Mouse (Mus musculus): ENCODE data around the gene Sgk2.

Sgk2 gene

DNA sequence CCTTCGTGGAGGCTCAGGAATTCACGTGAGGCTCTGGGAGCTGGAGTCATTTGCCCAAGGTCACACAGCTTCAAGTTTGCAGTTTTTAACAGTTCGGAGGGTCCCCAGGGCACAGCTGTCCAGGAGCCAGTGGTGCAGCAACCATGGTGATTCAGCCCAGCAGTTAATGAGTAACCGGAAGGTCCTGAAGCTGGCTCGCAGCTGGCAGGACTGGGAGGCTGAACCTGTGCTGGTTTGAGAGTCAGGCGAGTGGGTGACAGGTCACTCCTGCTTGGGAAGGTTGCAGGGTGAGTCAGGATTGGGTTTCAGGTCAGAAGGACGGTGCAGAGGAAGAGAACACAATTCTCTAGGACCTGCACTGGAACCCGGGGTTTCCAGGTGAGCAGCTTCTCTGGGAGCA, at the start of gene Sgk2:
TSS of gene Sgk2 (plus strand) at position 113 of the 400 bp plus-strand sequence.
- DNase-seq (ENCODE audit: low read depth): no peak

DNA sequence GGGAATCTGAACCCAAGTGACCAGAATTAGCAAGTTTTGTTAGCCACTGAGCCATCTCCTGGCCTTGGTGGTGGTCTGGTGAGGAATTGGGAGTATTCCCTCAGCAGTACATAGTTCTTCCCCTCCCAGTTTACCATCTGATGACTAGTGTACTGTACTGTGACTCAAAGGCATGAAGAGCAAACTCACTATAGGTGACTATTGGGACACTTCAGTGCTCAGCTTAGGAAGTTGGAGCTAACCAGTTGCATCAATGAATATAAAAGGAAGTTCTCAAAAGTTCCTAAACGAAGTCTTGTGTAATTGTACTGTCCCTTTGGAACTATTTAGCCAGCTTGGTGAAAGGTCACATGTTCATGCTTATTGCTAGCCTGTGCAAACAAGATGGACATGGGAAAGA, 47.6 kb upstream of the Sgk2 start:
- no peak for DNase-seq (ENCODE audit: low read depth)

DNA sequence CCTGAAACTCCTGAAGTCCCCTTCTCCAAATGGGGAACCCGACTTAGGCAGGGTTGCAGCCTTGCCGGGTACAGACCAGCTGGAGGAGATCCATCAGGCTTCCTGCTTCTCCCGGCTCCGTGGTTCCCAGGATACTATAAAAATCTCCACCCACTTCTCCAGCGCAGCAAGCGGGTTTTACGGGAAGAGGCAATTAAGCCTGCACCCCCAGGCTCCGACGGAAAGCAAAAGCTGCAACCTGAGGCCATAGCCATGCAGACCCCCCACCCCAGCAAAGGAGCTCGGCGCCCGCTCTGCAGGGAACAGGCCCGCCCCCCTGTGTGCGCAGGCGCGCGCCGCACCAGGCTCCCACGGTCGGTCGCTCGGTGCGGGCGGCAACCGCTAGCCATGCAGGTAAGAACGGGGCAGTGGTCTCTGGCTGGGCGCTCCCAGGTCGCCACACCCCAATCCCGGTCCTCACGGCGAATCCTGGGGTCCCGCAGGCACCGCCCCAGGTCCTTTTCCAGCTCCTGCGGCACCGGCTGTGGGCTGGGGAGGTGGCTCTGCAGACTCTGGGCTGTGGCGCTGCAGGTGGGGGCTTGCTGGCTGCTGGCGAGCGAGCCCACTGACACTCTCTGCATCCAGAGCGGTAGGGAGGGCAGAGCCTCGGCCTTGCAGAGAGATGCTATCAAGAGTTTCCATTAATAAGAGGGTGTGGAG, 43.8 kb upstream of the Sgk2 start, which contains the start of gene L3mbtl1:
TSS of gene L3mbtl1 (plus strand) at position 325 of the 699 bp plus-strand sequence.
- no peak for DNase-seq (ENCODE audit: low read depth)

DNA sequence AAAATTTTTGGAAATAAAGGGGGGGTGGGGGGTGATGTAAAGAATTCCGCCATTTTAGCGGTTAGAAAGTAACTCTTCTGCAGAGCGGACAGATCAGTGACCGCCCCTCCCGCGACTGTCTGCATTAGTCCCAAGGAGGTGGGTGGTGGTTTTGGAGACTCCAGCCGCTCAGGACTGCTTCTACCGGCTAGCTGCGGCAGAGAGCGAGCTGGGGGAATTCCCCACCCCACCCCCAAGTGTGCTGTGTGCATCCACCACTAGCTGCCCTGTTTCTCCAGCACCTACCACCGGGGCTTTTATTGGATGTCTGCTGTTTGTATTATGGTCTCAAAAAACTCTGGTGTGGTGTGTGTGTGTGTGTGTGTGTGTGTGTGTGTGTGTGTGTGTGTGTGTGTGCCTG, 43.2 kb upstream of the Sgk2 start:
- DNase-seq (ENCODE audit: low read depth): no peak

DNA sequence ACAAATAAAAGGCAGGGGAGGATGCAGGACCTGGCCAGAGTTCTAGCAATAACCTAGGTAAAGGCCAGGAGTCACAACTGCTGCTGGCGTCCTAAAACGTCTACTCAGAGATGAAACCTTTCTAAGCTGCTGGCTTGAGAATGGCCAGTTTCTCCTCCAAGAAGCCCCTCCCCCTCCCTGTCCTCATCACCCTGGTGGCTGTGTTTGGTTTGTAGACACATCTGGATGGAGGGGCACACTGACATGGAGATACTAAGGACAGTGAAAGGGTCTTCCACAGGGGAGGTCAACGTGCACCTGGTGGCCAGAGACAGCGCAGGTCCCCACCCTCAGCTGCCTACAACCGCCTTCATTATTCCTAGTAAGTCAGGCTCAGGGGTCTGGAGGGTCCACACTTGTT, 40.2 kb upstream of the Sgk2 start:
- no peak for DNase-seq (ENCODE audit: low read depth)

DNA sequence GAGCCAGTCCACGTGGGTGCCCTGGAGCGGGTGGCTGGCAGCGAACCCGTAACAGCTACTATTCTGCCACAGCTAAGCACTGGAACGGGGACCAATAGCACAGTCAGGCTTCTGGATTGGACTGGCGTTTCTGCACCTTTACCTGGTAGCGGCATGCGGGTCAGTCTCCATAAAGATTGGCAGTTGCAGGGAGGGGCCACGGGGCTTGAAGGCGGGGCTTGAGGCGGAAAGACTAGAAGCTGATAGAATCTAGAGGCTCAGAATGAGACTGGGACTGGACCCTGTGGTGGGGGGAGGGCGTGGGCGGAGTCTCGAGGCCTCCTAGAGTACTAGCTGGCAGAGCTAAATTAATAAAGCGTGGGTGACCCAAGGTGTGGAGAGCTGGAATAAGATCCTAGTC, 39.4 kb upstream of the Sgk2 start:
- DNase-seq (ENCODE audit: low read depth): no peak

DNA sequence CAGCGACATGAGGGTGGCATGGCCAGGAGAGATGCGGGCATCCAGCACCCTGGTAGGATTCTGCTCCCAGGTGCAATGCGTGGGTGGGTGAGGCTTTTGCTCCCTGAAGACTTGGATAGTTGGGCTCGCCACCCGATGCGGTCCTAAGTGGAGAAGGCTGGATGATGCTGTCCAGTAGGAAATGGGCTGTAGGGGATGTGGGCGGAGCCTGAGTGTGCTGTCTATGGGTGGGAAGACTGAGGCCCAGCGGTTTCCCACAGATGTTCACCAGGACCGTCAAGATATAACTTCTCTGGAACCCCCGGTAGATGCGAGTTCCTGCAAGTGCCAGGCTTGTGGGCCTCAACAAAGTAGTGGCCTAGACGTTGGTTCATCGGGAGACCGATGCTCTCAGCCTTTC, 38.9 kb upstream of the Sgk2 start:
- no peak for DNase-seq (ENCODE audit: low read depth)

DNA sequence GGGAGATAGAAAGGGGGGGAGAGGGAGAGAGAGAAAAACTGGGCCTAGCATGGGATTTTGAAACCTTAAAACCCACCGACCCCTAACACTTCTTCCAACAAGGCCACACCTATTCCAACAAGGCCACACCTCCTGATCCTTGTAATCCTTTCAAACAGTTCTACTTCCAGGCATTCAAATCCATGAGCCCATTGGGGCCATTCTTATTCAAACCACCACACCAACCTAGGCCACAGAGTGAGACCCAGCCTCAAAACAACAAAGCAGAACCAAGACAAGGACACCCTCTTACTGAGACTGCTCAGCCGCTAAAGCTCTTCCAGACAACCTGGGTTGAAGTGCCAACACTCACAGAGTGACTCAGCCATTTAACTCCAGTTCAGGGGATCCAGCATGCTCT, 36.4 kb upstream of the Sgk2 start:
- DNase-seq (ENCODE audit: low read depth): no peak

DNA sequence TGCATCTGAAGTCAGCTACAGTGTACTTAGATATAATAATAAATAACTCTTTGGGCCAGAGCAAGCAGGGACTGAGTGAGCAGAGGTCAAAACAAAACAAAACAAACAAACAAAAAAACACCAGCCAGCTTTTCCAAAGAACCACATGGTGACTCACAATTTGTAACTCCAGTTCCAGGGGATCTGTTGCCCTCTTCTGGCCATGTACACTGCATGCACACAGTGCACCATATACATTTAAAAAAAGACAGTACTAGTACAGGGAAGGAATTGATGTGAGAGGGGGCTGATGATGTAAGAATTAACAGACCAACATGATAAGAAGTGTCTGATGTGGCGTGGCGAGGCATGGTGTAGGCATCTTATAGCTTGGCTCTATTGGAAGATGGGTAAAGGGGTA, 30.3 kb upstream of the Sgk2 start:
- DNase-seq (ENCODE audit: low read depth): peak; percentile 45

DNA sequence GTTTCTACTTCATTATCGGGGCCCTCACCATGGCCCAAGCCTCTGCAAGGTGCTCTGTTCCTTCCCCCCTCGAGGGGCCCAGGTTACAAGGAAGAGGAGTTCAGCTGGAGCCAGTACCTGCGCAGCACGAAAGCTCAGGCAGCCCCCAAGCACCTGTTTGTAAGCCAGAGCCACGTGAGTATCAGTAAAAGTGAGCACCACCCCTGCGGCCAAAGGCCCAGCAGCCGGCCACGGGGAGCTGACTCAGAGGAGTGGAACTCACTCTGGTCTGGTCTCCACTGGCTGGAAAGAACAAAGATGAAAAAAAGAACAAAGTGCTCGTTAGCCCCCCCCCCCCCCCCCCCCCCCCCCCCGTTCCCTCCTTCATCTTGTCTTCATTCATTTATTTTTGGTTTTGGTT, 25.8 kb upstream of the Sgk2 start:
- DNase-seq (ENCODE audit: low read depth): no peak

DNA sequence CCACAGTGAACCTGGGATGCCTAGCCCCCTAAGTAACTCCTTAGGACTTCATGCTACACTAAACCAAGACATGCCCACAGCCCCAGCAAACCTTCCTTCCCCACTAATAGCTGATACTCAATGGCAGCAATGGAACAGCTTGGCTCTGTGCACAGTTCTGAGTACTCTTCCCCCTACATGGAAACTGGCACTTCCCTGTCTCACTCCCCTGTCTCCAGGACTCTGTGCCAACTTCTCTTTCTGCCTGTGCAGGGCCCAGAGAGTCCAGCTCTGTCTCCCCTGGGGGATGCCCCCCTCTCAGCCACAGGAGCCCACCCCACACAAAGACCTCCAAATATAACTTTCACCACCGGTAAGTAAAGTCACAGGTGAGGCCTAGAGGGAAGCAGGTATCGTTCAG, 20.4 kb upstream of the Sgk2 start:
- no peak for DNase-seq (ENCODE audit: low read depth)

DNA sequence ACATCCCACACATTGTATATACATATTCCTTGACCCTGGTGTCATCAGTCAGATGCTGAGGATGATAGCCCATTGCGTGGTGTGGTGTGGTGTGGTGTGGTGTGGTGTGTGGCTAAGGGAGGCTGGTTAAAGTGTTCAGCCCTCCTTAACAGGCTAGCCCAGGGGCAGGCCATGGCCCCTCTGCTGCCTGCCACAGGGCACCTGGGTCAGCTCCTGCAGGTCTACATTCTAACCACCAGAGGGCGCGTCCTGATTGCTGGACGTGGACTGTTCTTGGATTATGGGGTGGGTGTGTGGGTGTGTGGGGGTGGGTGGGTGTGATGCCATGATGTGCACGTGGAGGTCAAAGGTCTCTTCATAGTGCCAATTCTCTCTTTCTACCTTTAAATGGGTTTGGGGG, 18.8 kb upstream of the Sgk2 start:
- DNase-seq (ENCODE audit: low read depth): peak; percentile 32

DNA sequence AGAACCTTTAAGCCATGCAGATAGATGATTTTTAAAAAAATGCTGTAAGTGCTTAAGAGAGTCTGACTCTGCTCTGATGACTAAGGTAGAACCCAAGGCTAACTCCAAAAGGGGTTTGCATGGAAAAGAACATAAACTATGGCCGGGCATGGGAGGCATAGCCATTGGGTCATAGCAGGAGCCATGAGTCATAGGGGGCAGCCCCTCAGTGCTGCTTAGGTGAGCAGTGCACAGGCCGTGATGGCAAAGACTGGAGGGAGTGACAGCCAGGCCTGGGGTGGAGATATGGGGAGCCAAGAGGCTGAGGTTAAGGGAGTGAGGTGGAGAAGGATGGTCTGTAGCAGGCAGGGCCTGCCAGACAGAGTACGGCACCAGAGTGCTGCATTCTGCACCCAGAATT, 18.0 kb upstream of the Sgk2 start:
- DNase-seq (ENCODE audit: low read depth): no peak

DNA sequence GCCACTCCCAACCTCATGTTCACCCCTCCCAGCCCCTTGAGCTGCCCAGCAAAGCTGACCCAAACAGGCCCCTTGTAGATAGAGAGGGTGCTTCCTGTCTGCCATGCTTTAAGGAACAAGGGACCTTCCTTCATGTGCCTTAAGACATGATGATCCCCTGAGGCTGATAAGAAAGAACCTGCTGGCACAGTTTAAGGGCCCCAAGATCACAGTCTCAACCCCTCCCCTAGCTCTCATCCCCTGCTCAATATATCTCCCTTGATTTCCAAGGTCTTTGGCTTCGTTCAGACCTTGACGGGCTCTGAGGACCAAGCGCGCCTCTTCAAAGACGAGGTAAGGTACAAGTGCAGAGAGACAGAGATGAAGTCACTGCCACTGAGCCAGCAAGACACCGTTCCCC, 16.2 kb upstream of the Sgk2 start:
- DNase-seq (ENCODE audit: low read depth): no peak

DNA sequence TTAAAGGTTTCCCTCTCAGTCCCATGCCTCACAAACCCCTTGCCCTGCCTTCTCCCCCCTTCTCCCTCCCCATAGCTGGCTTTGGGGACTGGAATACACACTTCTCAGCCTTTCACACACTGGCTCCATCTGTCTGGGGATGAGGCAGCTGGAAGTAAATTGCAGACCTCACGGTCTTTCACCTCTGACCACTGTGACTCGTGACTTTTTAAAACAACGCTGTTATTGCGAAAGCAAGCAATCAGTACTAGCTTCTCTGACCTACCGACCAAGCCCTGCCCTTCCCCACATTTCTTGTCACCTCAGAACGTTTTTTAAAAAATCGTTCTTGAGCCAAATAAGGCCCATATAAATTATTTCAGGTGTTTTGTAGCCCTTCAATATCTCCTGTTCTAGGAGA, 14.4 kb upstream of the Sgk2 start:
- peak; percentile 47 for DNase-seq (ENCODE audit: low read depth)

DNA sequence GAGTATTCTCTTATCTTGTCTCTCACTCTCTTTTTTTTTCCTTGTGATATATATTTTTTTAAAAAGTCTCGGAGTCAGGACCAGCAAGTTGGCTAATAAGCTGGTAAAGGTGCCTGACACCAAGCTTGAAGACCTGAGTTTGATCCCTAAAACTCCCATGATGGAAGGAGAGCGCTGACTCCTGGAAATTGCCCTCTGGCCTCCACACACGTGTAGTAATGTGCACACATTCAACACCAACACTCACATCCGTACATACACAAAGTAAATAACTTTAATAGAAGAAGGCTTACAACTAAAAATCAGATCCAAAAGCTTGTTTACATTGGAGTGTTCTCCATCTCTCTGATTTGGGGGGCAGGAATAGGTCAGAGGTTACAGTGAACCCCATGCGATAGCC, 13.9 kb upstream of the Sgk2 start:
- DNase-seq (ENCODE audit: low read depth): no peak

DNA sequence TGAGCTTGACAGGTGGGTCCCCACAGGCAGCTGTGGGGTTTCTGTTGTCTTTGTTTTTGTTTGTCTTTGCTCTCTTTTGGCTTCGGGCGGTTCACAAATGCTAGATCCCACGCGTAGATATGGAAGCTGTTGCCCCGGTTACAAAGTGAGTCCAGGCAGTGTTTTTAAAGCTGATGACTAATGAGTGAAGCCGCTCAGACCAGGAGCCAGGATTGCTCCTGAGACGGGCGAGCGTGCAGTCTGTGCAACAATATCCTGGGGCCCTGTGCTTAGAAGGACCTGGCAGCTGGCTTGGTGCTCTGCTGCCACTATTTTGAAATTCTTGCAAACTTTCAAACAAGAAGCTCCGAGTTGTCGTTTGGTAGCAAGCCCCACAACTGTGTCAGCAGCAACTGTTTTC, 13.5 kb upstream of the Sgk2 start:
- no peak for DNase-seq (ENCODE audit: low read depth)

DNA sequence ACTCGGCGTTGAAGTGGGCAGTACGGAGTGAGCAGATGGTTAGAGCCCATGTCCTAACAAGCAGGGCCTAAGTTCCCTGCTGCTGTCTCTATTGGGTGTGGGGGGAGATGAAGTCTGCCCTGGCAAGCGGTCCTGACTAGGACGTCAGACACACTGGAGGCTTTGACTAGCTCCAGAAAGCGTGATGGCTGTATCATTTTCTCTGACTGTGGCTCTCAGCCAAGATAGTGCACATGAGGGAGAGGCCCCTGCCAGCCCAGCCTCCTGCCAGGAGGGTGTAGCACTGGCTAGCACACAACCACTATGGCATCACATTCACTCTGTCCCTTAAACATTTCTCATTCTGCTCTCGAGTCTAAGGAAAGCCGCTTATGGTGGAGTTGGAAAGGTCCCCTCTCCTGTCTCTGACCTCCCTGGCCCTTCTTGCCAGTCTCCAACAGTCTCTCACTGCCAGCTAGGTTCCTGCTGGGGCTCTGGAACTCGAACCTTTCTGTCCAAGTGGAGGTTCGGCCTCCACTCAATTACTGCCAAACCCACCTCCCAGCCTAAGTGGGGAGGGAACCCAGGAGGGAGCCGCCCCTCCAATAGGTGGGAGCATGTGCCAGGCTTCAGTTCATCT, 11.9 kb upstream of the Sgk2 start:
- DNase-seq (ENCODE audit: low read depth): no peak

DNA sequence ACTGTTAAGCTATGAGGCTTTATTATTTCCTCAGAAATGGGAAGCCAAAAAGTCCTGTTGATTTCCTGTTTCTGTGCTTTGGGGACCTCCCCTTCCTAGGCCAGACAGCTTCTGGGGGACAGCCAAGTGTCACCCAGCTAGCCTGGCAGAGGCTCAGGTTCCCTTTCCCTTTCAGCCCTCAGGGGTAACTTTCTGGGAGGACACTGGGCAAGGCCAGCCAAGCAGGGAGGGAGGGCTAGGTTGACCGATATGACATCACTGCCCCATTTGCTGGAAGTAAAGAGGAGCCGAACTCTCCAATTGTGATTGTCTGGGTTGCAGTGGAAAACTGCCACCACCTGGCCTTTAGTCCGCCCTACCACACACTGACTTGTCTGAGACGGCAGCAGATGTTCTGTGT, 11.1 kb upstream of the Sgk2 start:
- no peak for DNase-seq (ENCODE audit: low read depth)

DNA sequence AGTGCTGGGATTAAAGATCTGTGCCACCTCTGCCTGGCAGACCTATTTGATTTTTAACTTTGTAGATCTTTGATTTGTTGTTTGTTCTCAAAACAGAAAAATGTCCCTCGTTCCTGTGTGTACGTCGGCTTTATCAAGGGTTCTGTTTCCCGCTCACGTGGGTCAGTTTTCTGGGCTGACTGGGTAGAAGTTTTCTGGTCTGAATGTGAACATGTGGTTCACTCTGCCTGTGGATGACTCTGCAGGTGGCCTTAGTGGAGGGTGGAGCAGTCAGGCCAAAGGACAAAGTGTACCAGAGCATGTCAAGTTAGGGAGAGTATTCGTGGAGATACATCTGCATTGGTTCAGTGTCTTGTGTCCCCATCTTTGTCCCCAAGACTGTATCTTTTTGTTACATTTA, 2.7 kb upstream of the Sgk2 start:
- DNase-seq (ENCODE audit: low read depth): no peak

DNA sequence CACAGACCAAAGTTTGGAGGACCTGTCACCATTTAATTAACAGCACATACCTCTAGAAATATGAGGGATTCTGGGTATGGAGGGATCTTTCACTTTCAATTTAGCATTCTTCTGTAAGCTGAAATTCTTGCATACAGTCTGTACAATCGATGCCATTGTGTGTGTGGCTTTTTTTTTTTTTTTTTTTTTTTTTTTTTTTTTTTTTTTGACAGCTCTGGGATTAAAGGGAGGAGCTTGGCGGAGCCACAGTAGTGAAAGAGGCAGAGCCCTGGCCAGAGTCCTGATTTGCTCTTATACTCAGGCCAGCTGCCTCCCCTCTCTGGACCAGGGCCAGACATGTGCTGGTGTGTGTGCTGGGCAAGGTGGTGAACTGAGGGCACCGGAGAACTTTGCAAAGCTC, 1.2 kb upstream of the Sgk2 start:
- no peak for DNase-seq (ENCODE audit: low read depth)

DNA sequence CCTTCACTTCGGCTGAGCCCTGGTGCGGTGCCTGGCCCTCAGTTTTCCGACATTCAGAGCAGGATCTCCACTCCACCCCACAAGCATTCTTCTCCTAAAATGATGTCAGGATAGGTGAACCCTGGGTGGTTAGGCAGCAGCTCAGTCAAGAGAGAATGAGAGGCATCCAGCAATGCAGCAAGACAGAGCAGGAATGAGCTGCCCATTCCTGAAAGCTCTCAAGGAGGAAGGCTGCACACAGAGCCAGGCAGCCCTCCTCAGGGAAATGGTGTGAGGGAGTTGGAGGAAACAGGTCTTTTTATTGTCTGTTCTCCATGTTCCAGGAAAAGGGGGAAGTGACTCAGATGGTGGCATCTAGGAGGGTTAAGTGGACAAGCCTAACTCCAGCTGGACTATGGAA, 366 bp upstream of the Sgk2 start:
- no peak for DNase-seq (ENCODE audit: low read depth)

DNA sequence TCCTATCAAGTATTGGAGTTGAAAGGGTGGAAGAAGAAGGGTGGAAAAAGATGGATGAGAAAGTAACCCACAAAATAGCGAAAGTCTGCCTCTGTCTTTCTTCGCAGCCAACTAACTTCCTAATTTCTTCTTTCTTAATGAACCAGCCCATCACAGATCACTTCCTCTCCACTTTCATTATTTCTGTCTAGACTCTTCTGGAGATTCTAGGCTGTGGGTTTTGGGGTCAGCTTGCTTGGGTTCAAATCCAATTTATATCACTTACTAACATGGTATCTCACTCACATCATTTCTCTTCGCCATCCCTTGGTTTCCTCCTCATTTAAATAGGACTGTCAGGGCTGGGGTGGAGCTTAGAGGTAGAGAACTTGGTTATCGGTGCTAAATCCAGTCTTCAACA, 1.1 kb downstream of the Sgk2 start:
- no peak for DNase-seq (ENCODE audit: low read depth)

DNA sequence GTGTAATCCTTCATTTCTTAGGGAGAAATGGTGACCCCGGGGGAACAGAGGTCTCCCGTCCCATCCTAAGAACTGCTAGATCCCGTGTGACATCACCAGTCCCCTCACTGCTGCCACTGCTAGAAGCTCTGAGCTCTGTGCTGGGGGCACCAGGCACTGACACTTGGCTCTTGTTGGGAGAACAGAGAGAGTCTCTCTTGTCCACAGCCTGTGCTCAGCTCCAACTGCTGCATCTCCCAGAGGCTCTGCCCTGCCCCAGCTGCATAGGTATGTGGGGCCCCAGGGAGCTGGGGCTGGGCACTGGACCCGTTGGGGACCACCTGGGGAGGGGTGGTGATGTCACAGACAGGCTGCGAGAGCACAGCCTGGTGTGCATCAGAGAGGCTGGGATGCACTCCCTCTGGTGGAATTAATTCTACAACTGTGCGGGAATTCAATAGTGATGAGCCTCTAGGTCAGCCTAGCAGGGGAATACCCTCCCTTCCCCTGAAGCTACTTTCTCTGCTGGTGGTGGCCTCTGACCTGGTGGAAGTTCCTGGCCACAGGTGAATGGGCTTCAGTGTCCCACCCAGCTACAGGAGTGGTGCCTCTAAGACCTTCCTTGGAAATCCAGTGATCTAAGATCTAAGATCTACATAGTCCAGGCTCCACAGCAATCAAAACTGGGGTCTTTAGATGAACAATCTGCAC, 4.4 kb downstream of the Sgk2 start:
- DNase-seq (ENCODE audit: low read depth): no peak

All from 416B (cell line).